Comparison of ENCODE assay signal across 19 mouse cellular contexts in the genomic region with DNA sequence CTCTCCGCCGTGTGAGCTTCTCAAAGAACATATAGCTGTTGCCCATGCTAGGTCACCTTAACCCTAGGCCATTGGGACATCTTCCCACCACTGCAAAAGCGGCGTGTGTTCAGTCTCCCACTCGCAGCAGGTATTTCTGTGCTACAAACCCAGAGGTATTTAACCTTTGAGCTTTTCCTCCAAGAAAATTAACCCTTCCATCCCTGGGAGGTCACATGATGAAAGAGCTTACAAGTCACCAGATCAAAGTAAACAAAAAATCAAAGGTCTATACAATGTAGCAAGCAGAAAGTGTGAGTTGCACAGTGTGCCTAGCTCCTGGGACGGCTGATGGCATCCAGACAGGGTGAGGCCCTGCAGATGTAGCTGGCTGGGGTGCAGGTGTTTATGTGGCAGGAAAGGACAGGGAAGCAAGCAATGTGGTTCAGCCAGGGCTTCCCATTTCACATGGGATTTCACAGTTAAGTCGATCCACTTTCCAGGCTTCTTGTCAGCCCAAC.
"Had no signal": no experiment of that assay in that cellular context is flagged by ENCODE, and none has a peak within 500 bp of the region (broad histone marks: within the 10 kb centered on the region; RNA-seq: fewer than 3 reads in every experiment).

No protein-coding gene starts in this region.

- H3K27ac ChIP-seq: left cerebral cortex, adult 2 months; liver, embryonic 14.5 days; lung, embryonic 15.5 days; midbrain, embryonic 10.5 days; midbrain, embryonic 13.5 days; neural tube, embryonic 13.5 days; stomach, embryonic 15.5 days had no signal

- H3K9me3 ChIP-seq: lung, embryonic 15.5 days; midbrain, embryonic 10.5 days; midbrain, embryonic 13.5 days; neural tube, embryonic 13.5 days; stomach, embryonic 15.5 days had no signal

- H3K4me2 ChIP-seq: lung, embryonic 15.5 days; midbrain, embryonic 13.5 days; neural tube, embryonic 13.5 days; stomach, embryonic 15.5 days had no signal

- H3K4me3 ChIP-seq: left cerebral cortex, adult 2 months; lung, embryonic 15.5 days; megakaryocyte, embryonic 14.5 days; midbrain, embryonic 10.5 days; midbrain, embryonic 13.5 days; myocyte; neural tube, embryonic 13.5 days; stomach, embryonic 15.5 days had no signal

- H3K36me3 ChIP-seq: lung, embryonic 15.5 days; midbrain, embryonic 10.5 days; midbrain, embryonic 13.5 days; neural tube, embryonic 13.5 days; stomach, embryonic 15.5 days had no signal

- H3K27me3 ChIP-seq: lung, embryonic 15.5 days; megakaryocyte, embryonic 14.5 days; neural tube, embryonic 13.5 days; stomach, embryonic 15.5 days had no signal

- ATAC-seq: midbrain, embryonic 13.5 days; midbrain, embryonic 16.5 days had no signal

- DNase-seq: kidney, postnatal 36 days; layer of hippocampus, postnatal 36 days; lung, adult 18-20 months; lung, postnatal 10 days; lung, postnatal 36 days; retina, postnatal 1 day; right cerebral cortex, postnatal 25 days; spleen, adult 18-20 months; thymus, postnatal 25 days had no signal

- H3K9ac ChIP-seq: liver, embryonic 14.5 days; lung, embryonic 15.5 days; midbrain, embryonic 13.5 days; neural tube, embryonic 13.5 days; stomach, embryonic 15.5 days had no signal

- H3K4me1 ChIP-seq: lung, embryonic 15.5 days; megakaryocyte, embryonic 14.5 days; stomach, embryonic 15.5 days had no signal
